Mouse (Mus musculus) lung, embryonic 14.5 days (tissue): Measurements from ENCODE around the gene Gm3127. TPM values are rescaled to one million over a fixed set of nuclear protein-coding genes. Genes with fewer than 3 reads are reported as not detected.
"Not testable (repeated sequence)": the region's sequence is repeated elsewhere in the genome, so short reads cannot be mapped to it uniquely, and the experiment has no call there.

Experiments used
- ATAC-seq: fragments of 200-750 bp; cut with Nextera tagmentation; 2 replicates; pipeline ENCODE4 v1.8.0; 2017; ENCODE audit warnings: mild to moderate bottlenecking, moderate TSS enrichment, moderate library complexity; ENCODE audit not compliant: insufficient read depth
- DNase-seq: peaks from one replicate; pipeline ENCODE4 v3.0.0-alpha.2; 2015
- H3K27ac ChIP-seq: fragments of 300-500 bp; sonication (generic); 2 replicates; pipeline ENCODE4 v1.5.1; 2014; ENCODE audit warnings: low read depth, mild to moderate bottlenecking, moderate library complexity
- H3K27me3 ChIP-seq: fragments of 300-500 bp; sonication (generic); 2 replicates; pipeline ENCODE4 v1.6.1; 2014; ENCODE audit warnings: low read length, control low read depth; ENCODE audit not compliant: insufficient read depth
- H3K36me3 ChIP-seq: fragments of 300-500 bp; sonication (generic); 2 replicates; pipeline ENCODE4 v1.6.1; 2014; ENCODE audit warnings: control low read depth; ENCODE audit not compliant: insufficient read depth
- H3K4me1 ChIP-seq: fragments of 300-500 bp; sonication (generic); 2 replicates; pipeline ENCODE4 v1.6.1; 2014; ENCODE audit warnings: antibody characterized with exemption, control low read depth; ENCODE audit not compliant: insufficient read depth
- H3K4me2 ChIP-seq: fragments of 300-500 bp; sonication (generic); 2 replicates; pipeline ENCODE4 v1.6.1; 2014; ENCODE audit warnings: mild to moderate bottlenecking
- H3K4me3 ChIP-seq: fragments of 300-500 bp; sonication (generic); 2 replicates; pipeline ENCODE4 v1.5.1; 2014; ENCODE audit warnings: low read depth, low read length
- H3K9ac ChIP-seq: fragments of 300-500 bp; sonication (generic); 2 replicates; pipeline ENCODE4 v1.6.1; 2014
- H3K9me3 ChIP-seq: fragments of 300-500 bp; sonication (generic); 2 replicates; pipeline ENCODE4 v1.6.1; 2016; ENCODE audit warnings: low read depth, low read length, control low read depth
- CTCF ChIP-seq: IDR thresholded peaks from 2 replicates; pipeline ENCODE4 v1.5.1; 2016; ENCODE audit warnings: antibody characterized with exemption, low read depth
- WGBS: fragments of 180-500 bp; shearing (Covaris S2); extraction: QIAGEN DNeasy Blood & Tissue Kit; methylation state at CpG from one replicate; pipeline ENCODE4 v1.1.7; 2014; 5-methylcytosine and 5-hydroxymethylcytosine counted together
- polyA plus RNA-seq: library from polyadenylated mRNA; unstranded; fragments of >200 nt; fragmentation: Nextera tagmentation; extraction: Ambion mirVana; gene quantifications from 2 replicates; pipeline ENCODE4 v1.2.1, GENCODE M21; 2014

Gm3127 gene
- not detected in 2 replicates for polyA plus RNA-seq

DNA sequence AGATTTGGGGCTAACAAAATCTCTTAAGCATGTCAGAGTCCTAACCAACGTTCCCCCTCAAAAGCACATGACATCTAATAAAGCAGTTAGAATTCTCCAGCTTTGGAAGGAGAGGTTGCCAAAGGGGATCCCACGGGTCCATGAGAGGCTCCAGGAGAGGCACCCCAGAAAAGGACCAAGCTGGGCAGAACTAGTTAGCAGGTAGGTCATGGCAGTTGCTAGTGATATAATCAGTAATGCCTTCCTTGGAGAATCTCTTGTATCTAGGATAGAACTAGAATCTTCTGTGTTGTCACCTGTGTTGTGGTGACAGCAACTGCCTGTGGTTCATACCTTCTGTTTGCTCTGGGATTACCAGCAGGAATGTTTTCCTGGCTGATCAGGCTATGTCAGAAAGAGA lies at the start of gene Gm3127:
Gene Gm3127, plus strand, starts transcription at position 301 of the 400 bp plus-strand sequence.
- H3K4me3 ChIP-seq, result not testable (repeated sequence)
- WGBS, result no CpG with 5 or more reads among the region's 2 CpGs

GRCm38 (mm10) chr14:4141646-4142045 lies 23.2 kb upstream of the Gm3127 start:
- H3K4me2 ChIP-seq, H3K36me3 ChIP-seq, H3K27me3 ChIP-seq, H3K9me3 ChIP-seq, H3K9ac ChIP-seq, H3K4me3 ChIP-seq, H3K27ac ChIP-seq, ATAC-seq, DNase-seq, H3K4me1 ChIP-seq: not testable (repeated sequence)
- WGBS, result 87% methylated on average over 4 of the region's 4 CpGs

More for the DNA sequence above, at the start of gene Gm3127:
- not testable (repeated sequence) for H3K9me3 ChIP-seq, DNase-seq, H3K9ac ChIP-seq, H3K4me2 ChIP-seq, ATAC-seq, H3K36me3 ChIP-seq, H3K27me3 ChIP-seq, H3K27ac ChIP-seq, H3K4me1 ChIP-seq

GRCm38 (mm10) chr14:4182030-4182429 lies 17.2 kb downstream of the Gm3127 start:
- Histone ChIP-seq H3K4me3 (peak overlapping the region; percentile 21), H3K4me2 (peak overlapping the region; percentile 54)
- WGBS, result 10% methylated on average over 11 of the region's 14 CpGs
- DNase-seq, result peak; percentile 0
- not testable (repeated sequence) for H3K4me1 ChIP-seq, ATAC-seq, H3K9me3 ChIP-seq, H3K36me3 ChIP-seq, H3K27ac ChIP-seq, H3K27me3 ChIP-seq, H3K9ac ChIP-seq

- Histone ChIP-seq H3K4me2 (peak within 1 kb of the TSS; percentile 54), H3K4me3 (peak within 1 kb of the TSS; percentile 21)
- ATAC-seq, H3K27me3 ChIP-seq, H3K9ac ChIP-seq, H3K9me3 ChIP-seq, H3K27ac ChIP-seq, H3K4me1 ChIP-seq, H3K36me3 ChIP-seq: not testable (repeated sequence)
- 15% methylated on average over 29 of the region's 59 CpGs for WGBS
- peak; percentile 1 for DNase-seq
These were observed 17.8 kb downstream of the Gm3127 start, which contains the start of gene Gm2974 for GRCm38 (mm10) chr14:4182491-4183210. Gene Gm2974, plus strand, starts transcription at chr14:4182576.

- not testable (repeated sequence) for H3K4me3 ChIP-seq, ATAC-seq, H3K27me3 ChIP-seq, DNase-seq, H3K27ac ChIP-seq, H3K9me3 ChIP-seq, H3K4me1 ChIP-seq, H3K4me2 ChIP-seq, H3K9ac ChIP-seq, H3K36me3 ChIP-seq
- peak; percentile 27; the same call in 1 of the 2 replicates for TF ChIP-seq CTCF
- 27% methylated on average over 4 of the region's 10 CpGs for WGBS
These were observed 18.5 kb downstream of the Gm3127 start for GRCm38 (mm10) chr14:4183375-4183774.

Other genes with a start within 250 kb of the Gm3127 start
- gene Gm3029, start 233.3 kb upstream of the Gm3127 start, polyA plus RNA-seq, result not detected in 2 replicates
- gene Gm3095, start 201.5 kb upstream of the Gm3127 start, polyA plus RNA-seq, result 0.23 and 0.26 TPM in 2 replicates
- not detected in 2 replicates for gene Gm3099, start 166.6 kb upstream of the Gm3127 start, polyA plus RNA-seq
- gene Gm5796, start 141.1 kb upstream of the Gm3127 start, polyA plus RNA-seq, result 0.30 TPM in 1 of 2 replicates, not detected in the other
- not detected in 2 replicates for gene Gm3115, start 80.9 kb upstream of the Gm3127 start, polyA plus RNA-seq
- gene Gm8108, start 54.5 kb upstream of the Gm3127 start, polyA plus RNA-seq, result 0.28 and 1.4 TPM in 2 replicates
- gene Gm2974, start 17.5 kb downstream of the Gm3127 start, polyA plus RNA-seq, result 0.58 and 0.62 TPM in 2 replicates
- gene Gm3138, start 84.6 kb downstream of the Gm3127 start, polyA plus RNA-seq, result not detected in 2 replicates
- not detected in 2 replicates for gene Gm3149, start 152.3 kb downstream of the Gm3127 start, polyA plus RNA-seq
- gene 2610042L04Rik, start 169.7 kb downstream of the Gm3127 start, polyA plus RNA-seq, result 0.25 and 0.39 TPM in 2 replicates
- gene Gm3159, start 232.5 kb downstream of the Gm3127 start, polyA plus RNA-seq, result not detected in 2 replicates